Mouse (Mus musculus) embryonic stem cell, embryonic (primary cell): ENCODE data around the gene Lrrc41.

Experiments
- CTCF ChIA-PET, 4 experiments: fragments of 300-600 bp in 2 of 4; fragments of 350-600 bp in 2 of 4; sonication (Branson Sonifier 250); formaldehyde crosslinking; loops; one replicate each; lab custom pipeline; 2022; ENCODE audit warnings: inconsistent platforms in 2 of 4; lab: Charles Lee
- POLR2A ChIA-PET, 4 experiments: fragments of 300-600 bp in 2 of 4; fragments of 350-600 bp in 2 of 4; sonication (Branson Sonifier 250); formaldehyde crosslinking; loops; one replicate each; lab custom pipeline; 2022; ENCODE audit warnings: antibody characterized with exemption in 4 of 4, inconsistent platforms in 1 of 4; lab: Charles Lee

Gene Lrrc41

DNA sequence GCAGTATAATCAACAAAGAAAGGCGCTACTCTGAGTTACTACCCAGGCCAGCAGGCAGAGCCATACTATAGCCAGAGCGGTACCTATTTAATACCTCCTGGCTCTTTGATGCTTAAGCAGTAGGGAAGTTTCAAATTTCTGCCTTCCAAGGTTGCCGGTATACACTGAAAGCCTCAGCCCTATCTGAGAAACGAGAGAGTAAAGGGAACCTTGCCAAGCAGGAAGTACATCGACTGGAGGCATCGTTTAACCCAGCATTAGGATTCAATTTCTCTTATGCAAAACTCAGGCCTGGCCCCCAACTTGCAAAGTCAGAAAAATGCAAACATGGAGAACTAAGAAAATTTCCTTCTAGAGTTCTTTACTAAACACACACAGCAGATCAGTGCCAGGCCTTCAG, 5.0 kb upstream of the Lrrc41 start:
- CTCF ChIA-PET = interaction anchor here in 3 of 4 experiments (0.6 to 0.7 kb wide), 3 partner anchors 64 to 167 kb away, joined by 3 to 12 read pairs (median 5); no protein-coding TSS in a partner anchor
- POLR2A ChIA-PET = interaction anchor here in 3 of 4 experiments (0.6 to 3.2 kb wide), 9 partner anchors 10 to 19 kb away, joined by 3 to 13 read pairs (median 5); partner anchors contain the start of gene Nsun4 (in 2 of the 3)

GRCm38 (mm10) chr4:116073146-116073545, 1.9 kb upstream of the Lrrc41 start:
- CTCF ChIA-PET = interaction anchor here in 3 of 4 experiments (0.6 to 0.7 kb wide), 4 partner anchors 8 to 1812 kb away, joined by 3 to 4 read pairs (median 3); no protein-coding TSS in a partner anchor
- POLR2A ChIA-PET = interaction anchor here in 2 of 4 experiments (1.7 to 4.1 kb wide), 6 partner anchors 9 to 49 kb away, joined by 9 to 47 read pairs (median 19); partner anchors contain the start of genes Nsun4 (in 2 of the 2), Pomgnt1 (in 1 of the 2) and Rad54l (in 1 of the 2)

DNA sequence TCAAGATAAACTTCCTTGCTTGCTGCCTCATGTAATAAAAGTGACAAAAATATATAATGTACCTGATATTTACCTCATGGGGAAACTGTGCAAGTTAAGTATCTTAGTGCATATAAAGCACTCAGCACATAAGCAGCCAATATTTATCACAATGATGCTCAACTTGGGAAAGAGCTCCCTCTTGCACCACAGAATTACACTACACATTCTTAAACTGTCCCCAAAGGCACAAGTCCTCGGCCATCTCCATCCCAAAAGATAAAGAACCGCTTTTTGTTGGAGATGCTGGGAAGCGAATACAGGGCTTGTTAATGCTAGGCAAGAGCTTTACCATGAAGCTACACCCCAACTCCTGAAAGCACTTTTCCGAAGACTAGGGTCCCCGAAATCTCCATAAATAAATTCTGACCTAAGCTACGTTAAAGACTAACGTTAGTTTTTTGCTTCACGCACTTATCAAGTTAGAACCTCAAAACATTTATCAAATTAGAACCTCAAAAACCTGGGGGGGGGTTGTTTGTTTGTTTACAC, 859 bp upstream of the Lrrc41 start:
- POLR2A ChIA-PET = interaction anchor here (0.5 to 5.5 kb wide), 50 partner anchors 8 to 1082 kb away, joined by 3 to 79 read pairs (median 5); partner anchors contain the start of genes Nsun4 (in 4 of the 4), Pomgnt1 (in 3 of the 4), Rad54l (in 3 of the 4) and Atpaf1 (in 1 of the 4)

DNA sequence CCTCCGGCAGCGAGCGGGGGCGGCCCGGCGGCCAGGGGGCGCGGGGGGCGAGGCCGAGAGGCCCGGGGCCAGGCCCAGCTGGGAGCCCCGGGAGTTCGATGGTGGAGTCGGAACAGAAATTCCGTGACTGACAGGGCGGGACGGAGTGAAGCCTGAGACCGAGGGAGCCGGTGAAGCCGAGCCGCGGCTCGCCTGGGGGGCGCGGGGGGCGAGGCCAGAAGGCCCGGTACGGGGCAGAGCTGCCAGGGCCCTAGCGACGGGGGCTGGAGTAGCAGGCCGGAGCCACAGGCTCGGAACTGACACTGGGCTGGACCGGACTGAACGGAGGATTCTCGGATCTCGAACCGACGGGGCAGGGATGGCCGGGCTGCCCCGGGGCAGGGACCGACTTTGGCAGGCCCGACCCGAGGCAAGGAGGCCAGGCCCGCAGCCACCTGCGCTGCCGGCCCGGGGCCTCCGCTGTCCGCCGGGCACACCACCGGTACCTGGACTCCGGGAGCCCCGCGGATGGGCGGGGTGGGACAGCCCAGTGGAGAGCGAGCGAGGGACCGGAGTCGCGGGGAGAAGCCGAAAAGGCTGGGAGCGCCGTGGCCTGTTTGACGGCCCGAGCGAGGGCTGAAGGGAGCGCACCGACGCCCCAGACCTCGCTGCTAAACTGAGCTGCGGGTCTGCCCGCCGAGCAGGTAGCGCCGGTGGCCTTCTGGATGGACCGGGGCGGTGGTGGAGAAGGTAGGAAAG, 731 bp downstream of the Lrrc41 start:
- ChIA-PET POLR2A (interaction anchor here (0.5 to 5.5 kb wide), 61 partner anchors 8 to 1080 kb away, joined by 3 to 79 read pairs (median 5); partner anchors contain the start of genes Nsun4 (in 4 of the 4), Pomgnt1 (in 3 of the 4), Rad54l (in 3 of the 4) and Faah (in 2 of the 4)), CTCF (interaction anchor here in 2 of 4 experiments (0.6 to 3.0 kb wide), 8 partner anchors 10 to 638 kb away, joined by 3 to 11 read pairs (median 4); partner anchors contain the start of genes Nsun4 (in 1 of the 2), Pomgnt1 (in 1 of the 2) and Rad54l (in 1 of the 2))

More for the DNA sequence above, 859 bp upstream of the Lrrc41 start:
- CTCF ChIA-PET = interaction anchor here in 2 of 4 experiments (0.6 to 3.0 kb wide), 9 partner anchors 11 to 48 kb away, joined by 3 to 11 read pairs (median 3); partner anchors contain the start of gene Nsun4 (in 2 of the 2)

DNA sequence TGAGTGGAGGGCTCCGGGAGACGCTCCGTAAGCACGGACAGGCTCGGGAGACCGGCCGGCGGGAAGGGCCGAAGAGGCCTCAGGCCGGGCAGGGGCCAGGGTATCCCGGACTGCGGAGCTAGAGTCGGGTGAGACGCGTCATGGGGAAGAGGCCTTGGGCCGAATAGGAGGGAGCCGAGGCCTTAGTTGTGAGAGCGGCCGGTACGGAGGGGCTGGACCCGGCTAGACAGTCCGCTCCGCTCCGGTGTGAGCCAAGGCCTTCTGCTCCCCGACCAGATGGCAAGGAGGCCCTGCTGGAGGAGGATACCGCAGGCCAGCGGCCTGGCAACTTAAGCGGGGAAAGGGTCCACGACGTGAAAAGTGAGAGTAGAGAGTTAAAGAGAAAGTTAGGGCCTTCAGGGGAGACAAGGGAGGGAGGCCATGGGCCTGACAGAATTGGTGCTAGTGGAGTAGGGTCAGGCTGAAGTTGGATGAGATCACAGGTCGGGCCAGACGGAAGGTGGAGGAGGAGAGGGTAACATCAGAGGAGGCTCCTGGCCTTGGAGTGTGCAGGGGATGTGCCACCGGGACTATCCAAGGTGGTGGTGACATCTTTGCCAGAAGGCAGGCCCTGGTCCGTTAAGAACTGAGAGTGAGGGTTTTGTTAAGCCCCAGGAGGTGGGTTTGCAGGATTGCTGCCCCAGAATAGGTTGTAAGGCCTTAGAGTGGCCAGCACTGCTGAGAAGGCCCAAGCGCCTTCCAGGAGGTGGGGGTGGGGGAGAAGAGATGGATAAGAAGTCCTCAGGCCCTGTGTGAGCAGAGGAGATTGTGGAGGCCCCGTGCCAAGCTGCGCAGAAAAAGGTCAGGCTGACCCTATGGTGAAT, 1.5 kb downstream of the Lrrc41 start:
- CTCF ChIA-PET = interaction anchor here in 1 of 4 experiments (3.0 kb wide), 1 partner anchor 23 kb away, joined by 11 read pairs; the partner anchor contains the start of gene Nsun4
- POLR2A ChIA-PET = interaction anchor here (0.8 to 5.5 kb wide), 25 partner anchors 8 to 609 kb away, joined by 3 to 79 read pairs (median 10); partner anchors contain the start of genes Nsun4 (in 3 of the 4), Pik3r3 (in 2 of the 4), Pomgnt1 (in 2 of the 4) and Rad54l (in 2 of the 4)

- ChIA-PET CTCF (interaction anchor here in 1 of 4 experiments (0.9 kb wide), 1 partner anchor 93 kb away, joined by 10 read pairs; no protein-coding TSS in a partner anchor), POLR2A (interaction anchor here in 2 of 4 experiments (0.6 to 5.5 kb wide), 6 partner anchors 11 to 1509 kb away, joined by 3 to 72 read pairs (median 8); partner anchors contain the start of gene Nsun4 (in 2 of the 2))
Observed at GRCm38 (mm10) chr4:116077240-116078095, 2.4 kb downstream of the Lrrc41 start.

- POLR2A ChIA-PET = interaction anchor here in 3 of 4 experiments (0.5 to 10.8 kb wide), 28 partner anchors 9 to 588 kb away, joined by 3 to 79 read pairs (median 6); partner anchors contain the start of genes Lrrc41 (in 3 of the 3), Nsun4 (in 3 of the 3), Uqcrh (in 3 of the 3) and Pomgnt1 (in 2 of the 3)
Observed at GRCm38 (mm10) chr4:116088510-116089249, 13.6 kb downstream of the Lrrc41 start.

DNA sequence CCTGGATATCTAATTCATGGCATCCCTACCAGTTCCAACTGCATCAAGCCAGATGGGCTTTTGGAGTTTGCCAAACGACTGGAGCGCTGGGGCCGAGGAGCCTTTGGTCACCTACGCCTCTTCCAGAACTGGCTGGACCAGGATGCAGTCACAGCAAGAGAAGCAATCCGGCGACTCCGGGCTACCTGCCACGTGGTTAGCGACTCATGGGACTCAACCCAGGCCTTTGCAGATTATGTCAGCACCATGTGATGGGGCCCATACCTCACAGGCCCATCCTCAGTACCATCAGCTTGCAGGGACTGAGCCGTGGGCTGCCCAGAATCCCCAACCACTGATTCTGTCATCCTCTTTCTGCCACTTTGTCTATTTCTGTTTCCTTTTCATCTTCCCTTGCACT, 21.2 kb downstream of the Lrrc41 start:
- ChIA-PET CTCF (no interaction called here), POLR2A (interaction anchor here in 2 of 4 experiments (0.5 to 1.9 kb wide), 4 partner anchors 7 to 22 kb away, joined by 3 to 4 read pairs (median 4); partner anchors contain the start of genes Lrrc41 (in 1 of the 2) and Uqcrh (in 1 of the 2))

More at GRCm38 (mm10) chr4:116088510-116089249, 13.6 kb downstream of the Lrrc41 start:
- CTCF ChIA-PET = interaction anchor here in 2 of 4 experiments (0.6 to 1.3 kb wide), 4 partner anchors 14 to 541 kb away, joined by 3 read pairs; partner anchors contain the start of genes Lrrc41 (in 1 of the 2) and Uqcrh (in 1 of the 2)

- ChIA-PET CTCF (interaction anchor here in 1 of 4 experiments (0.5 kb wide), 1 partner anchor 80 kb away, joined by 3 read pairs; no protein-coding TSS in a partner anchor), POLR2A (interaction anchor here in 2 of 4 experiments (1.7 to 3.3 kb wide), 3 partner anchors 8 to 22 kb away, joined by 4 to 20 read pairs (median 8); partner anchors contain the start of genes Lrrc41 (in 1 of the 2) and Uqcrh (in 1 of the 2))
Observed at GRCm38 (mm10) chr4:116097211-116097610, 22.1 kb downstream of the Lrrc41 start.

DNA sequence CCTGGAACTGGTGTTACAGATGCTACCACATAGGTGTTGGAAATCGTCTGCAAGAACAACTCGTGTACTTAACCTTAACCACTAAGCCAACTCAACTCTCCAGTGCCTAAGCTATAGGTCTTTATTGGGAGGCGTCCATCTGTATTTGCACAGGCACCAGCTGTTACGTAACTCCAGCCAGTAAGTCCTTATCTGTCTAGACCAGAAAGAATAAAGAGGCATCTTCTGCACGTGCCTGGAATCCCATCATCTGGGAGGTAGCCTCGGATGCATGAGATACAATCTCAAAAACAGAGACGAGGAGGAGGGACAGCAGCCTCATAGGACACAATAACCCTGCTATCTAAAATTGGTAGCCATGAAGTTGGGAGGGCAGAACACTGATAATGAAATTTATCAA, 25.9 kb downstream of the Lrrc41 start:
- POLR2A ChIA-PET = interaction anchor here in 3 of 4 experiments (0.8 to 3.6 kb wide), 11 partner anchors 9 to 49 kb away, joined by 3 to 14 read pairs (median 4); partner anchors contain the start of genes Lrrc41 (in 3 of the 3), Uqcrh (in 3 of the 3), Nsun4 (in 1 of the 3) and Pomgnt1 (in 1 of the 3)

DNA sequence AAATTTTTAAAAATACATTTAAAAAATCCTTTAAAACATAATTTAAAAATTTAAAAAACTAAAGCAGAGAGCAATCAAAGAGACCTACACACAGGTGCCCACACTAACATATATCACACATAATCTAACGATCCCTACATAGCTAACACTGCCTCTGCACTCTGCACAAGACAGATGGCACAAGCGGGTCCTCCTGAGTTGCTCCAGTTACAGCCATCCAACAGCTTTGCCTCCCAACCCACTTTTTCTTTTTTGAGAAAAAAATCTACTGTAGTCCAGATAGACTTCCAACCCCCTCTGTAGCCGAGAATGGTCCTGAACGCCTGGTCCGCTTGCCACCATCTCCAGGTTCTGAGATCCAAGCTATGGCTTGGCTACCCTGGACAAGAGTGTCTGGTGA, 30.2 kb downstream of the Lrrc41 start:
- POLR2A ChIA-PET = interaction anchor here in 2 of 4 experiments (1.8 to 4.0 kb wide), 5 partner anchors 17 to 26 kb away, joined by 5 to 26 read pairs (median 10); partner anchors contain the start of genes Pomgnt1 (in 1 of the 2) and Rad54l (in 1 of the 2)
- CTCF ChIA-PET = interaction anchor here in 1 of 4 experiments (0.7 kb wide), 1 partner anchor 71 kb away, joined by 3 read pairs; no protein-coding TSS in a partner anchor

More for the DNA sequence above, 25.9 kb downstream of the Lrrc41 start:
- CTCF ChIA-PET = no interaction called here

DNA sequence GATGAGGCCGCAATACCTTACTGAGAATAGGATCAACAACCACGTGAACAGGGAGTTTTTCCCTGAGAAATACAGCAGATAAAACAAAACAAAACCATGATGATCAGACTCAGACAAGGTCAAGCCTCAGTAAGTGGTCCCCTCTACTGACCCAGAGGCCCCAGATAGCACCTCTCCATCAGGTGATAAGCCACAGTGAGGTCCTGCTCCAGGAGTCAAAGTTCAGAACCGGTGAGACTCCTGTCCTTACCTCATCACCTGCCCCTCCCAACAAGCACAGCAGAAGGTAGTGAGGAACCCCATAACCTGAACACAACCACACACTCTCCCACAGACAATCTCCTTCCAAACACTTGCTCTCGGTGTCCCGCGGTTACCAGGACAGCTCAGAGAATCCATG, 35.6 kb downstream of the Lrrc41 start:
- ChIA-PET POLR2A (interaction anchor here in 3 of 4 experiments (0.5 to 1.6 kb wide), 5 partner anchors 9 to 57 kb away, joined by 3 to 6 read pairs (median 4); partner anchors contain the start of genes Nsun4 (in 1 of the 3), Pomgnt1 (in 1 of the 3) and Rad54l (in 1 of the 3)), CTCF (no interaction called here)

GRCm38 (mm10) chr4:116111486-116111885, 36.4 kb downstream of the Lrrc41 start:
- ChIA-PET POLR2A (interaction anchor here in 3 of 4 experiments (0.6 to 1.6 kb wide), 7 partner anchors 10 to 58 kb away, joined by 3 to 6 read pairs (median 4); partner anchors contain the start of genes Pomgnt1 (in 2 of the 3), Rad54l (in 2 of the 3) and Nsun4 (in 1 of the 3)), CTCF (interaction anchor here in 2 of 4 experiments (0.6 kb wide), 2 partner anchors 24 to 107 kb away, joined by 4 to 6 read pairs; no protein-coding TSS in a partner anchor)

GRCm38 (mm10) chr4:116122762-116123161, 47.7 kb downstream of the Lrrc41 start:
- POLR2A ChIA-PET = interaction anchor here (0.6 to 6.0 kb wide), 42 partner anchors 8 to 505 kb away, joined by 3 to 47 read pairs (median 10); partner anchors contain the start of genes Gpbp1l1 (in 3 of the 4), Lrrc41 (in 3 of the 4), Uqcrh (in 3 of the 4) and Nsun4 (in 2 of the 4)
- CTCF ChIA-PET = interaction anchor here in 3 of 4 experiments (0.5 to 2.2 kb wide), 8 partner anchors 12 to 1432 kb away, joined by 3 to 8 read pairs (median 6); partner anchors contain the start of genes Lrrc41 (in 1 of the 3) and Uqcrh (in 1 of the 3)
